Mouse (Mus musculus) limb, embryonic 12.5 days (tissue): ENCODE data around the gene Ubtf. TPM values are rescaled to one million over a fixed set of nuclear protein-coding genes. Genes with fewer than 3 reads are reported as not detected.
A peak's percentile ranks its signal among the peaks of the same experiment; 100 is the strongest.

Experiments
- ATAC-seq: fragments of 200-750 bp; cut with Nextera tagmentation; 2 replicates; pipeline ENCODE4 v1.8.0; 2017; ENCODE audit warnings: low read depth, moderate TSS enrichment; ENCODE audit not compliant: insufficient number of reproducible peaks, insufficient read depth, low FRiP score, low TSS enrichment
- H3K27ac ChIP-seq: fragments of 300-500 bp; sonication (generic); 2 replicates; pipeline ENCODE4 v1.5.1; 2016; ENCODE audit warnings: mild to moderate bottlenecking, moderate library complexity
- H3K27me3 ChIP-seq: fragments of 300-500 bp; sonication (generic); 2 replicates; pipeline ENCODE4 v1.6.1; 2016; ENCODE audit warnings: mild to moderate bottlenecking, moderate library complexity
- H3K36me3 ChIP-seq: fragments of 300-500 bp; sonication (generic); 2 replicates; pipeline ENCODE4 v1.6.1; 2016; ENCODE audit warnings: mild to moderate bottlenecking, moderate library complexity
- H3K4me1 ChIP-seq: fragments of 300-500 bp; sonication (generic); replicated peaks from 2 replicates; pipeline ENCODE4 v1.6.1; 2016
- H3K4me2 ChIP-seq: fragments of 300-500 bp; sonication (generic); 2 replicates; pipeline ENCODE4 v1.6.1; 2016; ENCODE audit warnings: mild to moderate bottlenecking, moderate library complexity
- H3K4me3 ChIP-seq: fragments of 300-500 bp; sonication (generic); replicated peaks from 2 replicates; pipeline ENCODE4 v1.5.1; 2016; ENCODE audit warnings: mild to moderate bottlenecking
- H3K9ac ChIP-seq: fragments of 300-500 bp; sonication (generic); replicated peaks from 2 replicates; pipeline ENCODE4 v1.6.1; 2016; ENCODE audit warnings: mild to moderate bottlenecking, moderate library complexity
- H3K9me3 ChIP-seq: fragments of 300-500 bp; sonication (generic); 2 replicates; pipeline ENCODE4 v1.6.1; 2016; ENCODE audit warnings: mild to moderate bottlenecking, moderate library complexity
- WGBS: fragments of 180-500 bp; shearing (Covaris S2); methylation state at CpG from one replicate; pipeline ENCODE4 v1.1.7; 2016; 5-methylcytosine and 5-hydroxymethylcytosine counted together
- polyA plus RNA-seq: library from polyadenylated mRNA; unstranded; fragments of >200 nt; fragmentation: Nextera tagmentation; extraction: Ambion mirVana; gene quantifications from 2 replicates; pipeline ENCODE4 v1.2.1, GENCODE M21; 2016

Ubtf gene
- polyA plus RNA-seq, 1 experiment from 2014 or later = 101 TPM

DNA sequence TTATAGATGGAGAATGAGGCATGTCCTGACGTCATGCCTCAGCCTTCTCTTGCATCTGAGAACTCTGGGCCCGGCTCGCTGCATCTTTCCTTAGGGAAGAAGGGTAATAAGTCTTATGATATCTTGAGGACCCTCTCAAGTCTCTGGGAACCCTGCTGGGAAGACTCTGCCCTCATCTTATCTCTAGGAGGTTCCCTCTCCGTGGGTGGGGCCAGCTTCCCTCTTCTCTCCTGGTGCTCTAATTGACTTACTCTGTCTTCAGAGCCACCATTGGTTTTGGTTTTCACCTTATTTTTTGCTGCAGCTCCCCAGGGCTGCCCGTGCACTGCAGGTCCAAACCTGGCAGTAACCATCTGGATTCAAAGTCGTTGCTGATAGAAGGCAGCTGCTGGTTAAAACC lies 61.4 kb downstream of the Ubtf start:
- Histone ChIP-seq H3K9me3 (no peaks in the 10 kb centered on the region), H3K27ac (peak overlapping the region; percentile 46; the same call in 1 of the 2 replicates), H3K36me3 (peaks cover 67% of the 10 kb centered on the region), H3K27me3 (no peaks in the 10 kb centered on the region), H3K4me3 (no peak overlapping the region), H3K9ac (no peak overlapping the region), H3K4me2 (no peak overlapping the region), H3K4me1 (peaks cover 13% of the 10 kb centered on the region)
- 81% methylated on average over 6 of the region's 6 CpGs for WGBS
- ATAC-seq = no peak

DNA sequence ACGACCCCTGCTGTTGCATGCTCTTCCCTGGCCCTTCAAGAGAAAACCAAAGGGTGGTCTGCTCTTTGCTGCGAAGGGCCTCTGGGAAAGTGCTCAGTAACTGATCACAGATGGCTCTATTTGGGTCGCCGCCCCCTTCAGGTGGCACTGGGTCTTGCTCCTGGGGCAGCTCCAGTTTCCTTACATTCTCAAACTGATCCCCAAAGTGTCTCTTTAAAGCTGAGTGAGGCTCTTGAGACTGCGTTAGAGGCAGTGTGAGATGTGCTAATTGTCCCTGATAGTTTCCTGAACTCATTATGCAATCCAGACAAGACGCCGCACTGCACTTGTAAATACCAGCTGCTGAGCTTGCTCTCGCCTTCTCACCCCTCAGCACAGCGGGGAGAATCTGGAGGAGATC lies 62.0 kb downstream of the Ubtf start:
- no peaks in the 10 kb centered on the region for H3K27me3 ChIP-seq
- H3K36me3 ChIP-seq = peaks cover 64% of the 10 kb centered on the region
- no peak overlapping the region for H3K4me3 ChIP-seq
- H3K27ac ChIP-seq = peak overlapping the region; percentile 46
- no peak for ATAC-seq
- WGBS = 32% methylated on average over 9 of the region's 9 CpGs
- H3K4me2 ChIP-seq = no peak overlapping the region
- no peak overlapping the region for H3K9ac ChIP-seq
- no peaks in the 10 kb centered on the region for H3K9me3 ChIP-seq
- H3K4me1 ChIP-seq = peaks cover 13% of the 10 kb centered on the region

Other genes starting within 250 kb of the Ubtf start
- gene Mpp2, start 231.2 kb downstream of the Ubtf start, polyA plus RNA-seq = 12.6 and 14.3 TPM in 2 replicates
- gene Ppy, start 218.4 kb downstream of the Ubtf start, polyA plus RNA-seq = not detected in 2 replicates
- gene Pyy, start 211.9 kb downstream of the Ubtf start, polyA plus RNA-seq = not detected in 2 replicates
- 0.24 TPM in 1 of 2 replicates, not detected in the other for gene Nags, start 174.2 kb downstream of the Ubtf start, polyA plus RNA-seq
- gene Tmem101, start 163.3 kb downstream of the Ubtf start, polyA plus RNA-seq = 40.6 and 44.2 TPM in 2 replicates
- 103 TPM in 2 replicates for gene Lsm12, start 134.4 kb downstream of the Ubtf start, polyA plus RNA-seq
- gene G6pc3, start 130.1 kb downstream of the Ubtf start, polyA plus RNA-seq = 36.6 and 36.8 TPM in 2 replicates
- gene Hdac5, start 89.6 kb downstream of the Ubtf start, polyA plus RNA-seq = 58.1 and 64.3 TPM in 2 replicates
- 21.7 and 23.5 TPM in 2 replicates for gene BC030867, start 70.9 kb downstream of the Ubtf start, polyA plus RNA-seq
- 0.16 and 0.19 TPM in 2 replicates for gene Asb16, start 51.0 kb downstream of the Ubtf start, polyA plus RNA-seq
- 47.4 and 48.9 TPM in 2 replicates for gene Tmub2, start 34.8 kb downstream of the Ubtf start, polyA plus RNA-seq
- 22.3 and 22.9 TPM in 2 replicates for gene Atxn7l3, start 23.1 kb downstream of the Ubtf start, polyA plus RNA-seq
- 22.6 and 25.0 TPM in 2 replicates for gene Slc4a1, start 46.5 kb upstream of the Ubtf start, polyA plus RNA-seq
- 1.7 and 2.3 TPM in 2 replicates for gene Rundc3a, start 73.7 kb upstream of the Ubtf start, polyA plus RNA-seq
- gene Slc25a39, start 88.2 kb upstream of the Ubtf start, polyA plus RNA-seq = 164 and 174 TPM in 2 replicates
- gene Grn, start 110.6 kb upstream of the Ubtf start, polyA plus RNA-seq = 101 and 106 TPM in 2 replicates
- gene Fam171a2, start 127.9 kb upstream of the Ubtf start, polyA plus RNA-seq = 9.7 and 10.7 TPM in 2 replicates
- gene Itga2b, start 150.4 kb upstream of the Ubtf start, polyA plus RNA-seq = 6.9 and 7.0 TPM in 2 replicates
- gene Gpatch8, start 236.7 kb upstream of the Ubtf start, polyA plus RNA-seq = 66.5 and 77.6 TPM in 2 replicates